ENCODE assay signal across 50 mouse cellular contexts in genomic region chr6:41032802-41033201, GRCm38 (mm10). TPM values are rescaled to one million over a fixed set of nuclear protein-coding genes. Genes with fewer than 3 reads are reported as not detected.
"Had no signal": no experiment of that assay in that cellular context is flagged by ENCODE, and none has a peak within 500 bp of the region (broad histone marks: within the 10 kb centered on the region; RNA-seq: fewer than 3 reads in every experiment).

No protein-coding gene starts in this region.

- DNase-seq: heart, postnatal 10 days; heart, postnatal 36 days; heart, postnatal 4 days; kidney, adult 11 months; kidney, adult 18-20 months; kidney, adult 2 months; kidney, adult 8-10 months; kidney, adult 9 months; kidney, postnatal 10 days; kidney, postnatal 14 days; kidney, postnatal 25 days; kidney, postnatal 36 days; kidney, postnatal 4 days; layer of hippocampus, adult 9-11 months; layer of hippocampus, postnatal 36 days had no signal

- H3K4me3 ChIP-seq: heart, embryonic 10.5 days; heart, embryonic 12.5 days; heart, embryonic 13.5 days; heart, embryonic 15.5 days; hindbrain, embryonic 10.5 days; hindbrain, embryonic 12.5 days; hindbrain, embryonic 13.5 days; hindbrain, embryonic 15.5 days; intestine, embryonic 15.5 days; kidney, embryonic 15.5 days; layer of hippocampus, adult 2 months; left cerebral cortex, adult 2 months had no signal

- ATAC-seq: hindbrain, embryonic 16.5 days; hindbrain, postnatal 0 days; inflammation-experienced regulatory T-cells, adult 6 months; intestine, embryonic 15.5 days; intestine, embryonic 16.5 days; intestine, postnatal 0 days had no signal

- H3K27me3 ChIP-seq: heart, embryonic 12.5 days; heart, embryonic 13.5 days; heart, embryonic 15.5 days; hindbrain, embryonic 12.5 days; hindbrain, embryonic 13.5 days; hindbrain, embryonic 15.5 days; intestine, embryonic 15.5 days; kidney, embryonic 15.5 days had no signal

- H3K4me2 ChIP-seq: heart, embryonic 11.5 days; heart, embryonic 12.5 days; heart, embryonic 13.5 days; heart, embryonic 15.5 days; hindbrain, embryonic 12.5 days; hindbrain, embryonic 13.5 days; hindbrain, embryonic 14.5 days; hindbrain, embryonic 15.5 days; intestine, embryonic 15.5 days; kidney, embryonic 15.5 days had no signal

- H3K36me3 ChIP-seq: heart, embryonic 10.5 days; heart, embryonic 12.5 days; heart, embryonic 13.5 days; heart, embryonic 15.5 days; hindbrain, embryonic 10.5 days; hindbrain, embryonic 12.5 days; hindbrain, embryonic 13.5 days; hindbrain, embryonic 15.5 days; intestine, embryonic 15.5 days; kidney, embryonic 15.5 days had no signal

RNA-seq across cellular contexts. Expression of gene 2210010C04Rik, which starts 2.5 kb away (rescaled TPM):
- total RNA-seq: heart, postnatal 10 days; heart, postnatal 25 days; heart, postnatal 36 days; heart, postnatal 4 days; hematopoietic stem cell, adult 5-6 weeks; hindbrain, postnatal 0 days; layer of hippocampus, adult 18-20 months; layer of hippocampus, adult 2 months; layer of hippocampus, adult 8-10 months; layer of hippocampus, postnatal 10 days; layer of hippocampus, postnatal 14 days; layer of hippocampus, postnatal 25 days; layer of hippocampus, postnatal 36 days; left cerebral cortex, adult 18-20 months; left cerebral cortex, adult 2 months had no signal
- polyA plus RNA-seq: heart, embryonic 10.5 days; heart, embryonic 11.5 days; heart, embryonic 12.5 days; heart, embryonic 13.5 days; heart, embryonic 14.5 days; heart, embryonic 15.5 days; heart, embryonic 16.5 days; heart, postnatal 0 days; hindbrain, embryonic 10.5 days; hindbrain, embryonic 11.5 days; hindbrain, embryonic 12.5 days; hindbrain, embryonic 13.5 days; hindbrain, embryonic 14.5 days; hindbrain, embryonic 15.5 days; hindbrain, embryonic 16.5 days; hindbrain, postnatal 0 days; kidney, embryonic 14.5 days; kidney, embryonic 15.5 days; kidney, embryonic 16.5 days; kidney, postnatal 0 days had no signal

RNA-seq across cellular contexts. Expression of gene Gm2663, which starts 33.5 kb away (rescaled TPM):
- total RNA-seq: heart, postnatal 10 days; heart, postnatal 25 days; heart, postnatal 36 days; heart, postnatal 4 days; hematopoietic stem cell, adult 5-6 weeks; hindbrain, postnatal 0 days; layer of hippocampus, adult 18-20 months; layer of hippocampus, adult 2 months; layer of hippocampus, adult 8-10 months; layer of hippocampus, postnatal 10 days; layer of hippocampus, postnatal 14 days; layer of hippocampus, postnatal 25 days; layer of hippocampus, postnatal 36 days; left cerebral cortex, adult 18-20 months; left cerebral cortex, adult 2 months had no signal
- polyA plus RNA-seq: heart, embryonic 10.5 days; heart, embryonic 16.5 days; heart, postnatal 0 days; hindbrain, embryonic 10.5 days; hindbrain, embryonic 11.5 days; hindbrain, embryonic 12.5 days; hindbrain, embryonic 13.5 days; hindbrain, embryonic 14.5 days; hindbrain, embryonic 15.5 days; hindbrain, embryonic 16.5 days; hindbrain, postnatal 0 days; kidney, adult 2 months; kidney, embryonic 14.5 days; kidney, embryonic 15.5 days; kidney, embryonic 16.5 days; large intestine, adult 2 months had no signal
